Mouse (Mus musculus): ENCODE measurements around the gene Tradd.

DNA sequence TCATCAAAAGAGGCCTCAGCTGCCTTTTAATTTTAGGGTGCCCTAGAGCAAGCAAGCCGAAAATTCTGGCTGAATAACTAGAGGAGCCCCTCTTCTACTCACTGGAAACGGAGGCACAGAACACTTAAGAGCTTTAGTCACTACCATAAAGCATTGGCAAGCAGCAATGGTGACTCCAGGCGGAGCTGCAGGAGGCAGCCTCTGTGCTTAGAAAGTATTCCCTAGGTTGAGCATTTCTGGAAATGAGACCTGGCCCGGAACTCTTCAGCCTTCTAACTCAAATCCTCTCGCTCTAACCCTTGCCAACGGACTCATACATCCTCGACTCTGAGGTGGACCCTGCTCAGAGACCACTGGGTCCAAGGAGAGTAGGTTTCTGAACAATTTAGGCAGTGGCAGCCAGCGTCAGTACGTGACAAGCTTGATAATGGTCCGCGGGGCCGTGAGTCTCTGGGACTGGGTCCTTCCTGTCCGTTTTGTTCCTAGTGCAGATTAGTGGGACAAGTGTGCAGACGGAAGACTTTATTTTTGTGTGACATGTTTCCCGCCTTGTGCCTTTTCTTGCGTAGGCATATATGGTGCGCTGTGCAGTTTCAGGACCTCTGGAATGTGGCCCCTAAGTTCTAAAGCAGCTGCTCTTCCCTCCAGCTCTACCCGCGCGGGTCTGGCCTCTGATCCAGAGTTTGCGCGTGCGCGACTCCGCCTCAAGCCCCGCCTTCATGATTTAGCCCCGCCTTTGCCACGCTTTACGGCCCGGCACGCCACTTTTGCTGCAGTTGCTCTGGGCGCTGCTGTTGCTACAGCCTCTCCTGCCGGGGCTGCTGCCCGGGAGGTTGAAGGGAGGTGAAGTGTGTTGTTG is 39.8 kb downstream of the Tradd start, which contains the start of gene D230025D16Rik:
- 0 out of 2 replicates have a peak, but pooled peaks have one; percentile 1 for TF ChIP-seq CTCF (IDR thresholded peaks at IDR 0.05; ENCODE audit: low read depth)
- TF ChIP-seq EP300 (IDR thresholded peaks at IDR 0.05; ENCODE audit: low read depth) = no peak

Data from liver, embryonic 14.5 days (tissue).